ENCODE assay signal across 12 mouse cellular contexts in genomic region chrX:7605575-7605941, GRCm38 (mm10). TPM values are rescaled to one million over a fixed set of nuclear protein-coding genes. Genes with fewer than 3 reads are reported as not detected.
A peak's percentile ranks its signal among the peaks of the same experiment; 100 is the strongest.
DNase-seq lines count a peak whose midpoint lies in the region; ATAC-seq and TF ChIP-seq lines count a peak whose summit lies in the region.
"Had no signal": no experiment of that assay in that cellular context is flagged by ENCODE, and none has a peak within 500 bp of the region (broad histone marks: within the 10 kb centered on the region; RNA-seq: fewer than 3 reads in every experiment).

No protein-coding gene starts in this region.

- H3K4me1 ChIP-seq in hindbrain, embryonic 12.5 days = 0 out of 2 replicates have a peak, but pooled peaks cover 2% of the 10 kb centered on the region
- H3K4me1 ChIP-seq in liver, postnatal 0 days (ENCODE audit: insufficient read depth) = no peaks in the 10 kb centered on the region
- H3K4me1 ChIP-seq: embryonic facial prominence, embryonic 12.5 days had no signal

- TF ChIP-seq EP300 in liver, postnatal 0 days (IDR thresholded peaks at IDR 0.05; ENCODE audit: low read depth) = no peak

- no peak overlapping the region for H3K27ac ChIP-seq in gastrocnemius, adult 2 months
- H3K27ac ChIP-seq in hindbrain, embryonic 12.5 days = no peak overlapping the region
- H3K27ac ChIP-seq in liver, postnatal 0 days (ENCODE audit: low read depth) = no peak overlapping the region
- H3K27ac ChIP-seq: embryonic facial prominence, embryonic 12.5 days had no signal

- intact Hi-C loops in gastrocnemius, adult 2 months (cut with DNase I) = loop anchor here (2.0 kb wide), 1 partner anchor 31 kb away; the partner anchor contains the start of gene Ppp1r3f
- intact Hi-C loops in gastrocnemius, postnatal 14 days (cut with DNase I; ENCODE audit: low total_unique reads) = no loop called here

- no peak overlapping the region for H3K4me2 ChIP-seq in hindbrain, embryonic 12.5 days (replicated peaks)
- peak overlapping the region; percentile 73 for H3K4me2 ChIP-seq in liver, postnatal 0 days (ENCODE audit: low read depth, low read length)

- no peak overlapping the region for H3K9ac ChIP-seq in hindbrain, embryonic 12.5 days
- H3K9ac ChIP-seq in liver, postnatal 0 days (replicated peaks) = no peak overlapping the region

- H3K36me3 ChIP-seq in hindbrain, embryonic 12.5 days = no peaks in the 10 kb centered on the region
- H3K36me3 ChIP-seq in liver, postnatal 0 days (replicated peaks; ENCODE audit: insufficient read depth, low read length) = 0 out of 2 replicates have a peak, but pooled peaks cover 2% of the 10 kb centered on the region
- H3K36me3 ChIP-seq: embryonic facial prominence, embryonic 12.5 days had no signal

- no peak for DNase-seq in gastrocnemius, adult 2 months
- DNase-seq in gastrocnemius, postnatal 14 days = no peak
- peak; percentile 32 for DNase-seq in CD4-positive helper T cell, adult 2 months (ENCODE audit: low read depth, low spot score)
- no peak for DNase-seq in liver, postnatal 0 days
- no peak for DNase-seq in spleen, adult 18-20 months
- no peak for DNase-seq in retina, embryonic 14.5 days (ENCODE audit: low spot score)
- DNase-seq in layer of hippocampus, adult 18-20 months (ENCODE audit: low spot score in 2 of 2) = no peak

- 0 out of 2 replicates have a peak, but pooled peaks cover 3% of the 10 kb centered on the region for H3K9me3 ChIP-seq in hindbrain, embryonic 12.5 days (replicated peaks)
- no peaks in the 10 kb centered on the region for H3K9me3 ChIP-seq in liver, postnatal 0 days (ENCODE audit: low read length)
- H3K9me3 ChIP-seq: embryonic facial prominence, embryonic 12.5 days had no signal

- peak; percentile 51; the same call in 1 of the 2 replicates for ATAC-seq in hindbrain, embryonic 12.5 days (ENCODE audit: low FRiP score)
- ATAC-seq in liver, postnatal 0 days = no peak; the same call in 1 of the 2 replicates

- 53% methylated on average over 8 of the region's 8 CpGs for WGBS in hindbrain, embryonic 12.5 days
- WGBS in liver, postnatal 0 days (ENCODE audit: insufficient replicate concordance) = 32% methylated on average over 8 of the region's 8 CpGs

- H3K27me3 ChIP-seq in hindbrain, embryonic 12.5 days = no peaks in the 10 kb centered on the region
- H3K27me3 ChIP-seq in liver, postnatal 0 days (ENCODE audit: insufficient read depth, low read length) = peaks cover 8% of the 10 kb centered on the region; the same call in 1 of the 2 replicates
- H3K27me3 ChIP-seq: embryonic facial prominence, embryonic 12.5 days had no signal

- TF ChIP-seq CTCF in gastrocnemius, adult 2 months (IDR thresholded peaks at IDR 0.05) = no peak
- TF ChIP-seq CTCF in liver, postnatal 0 days (IDR thresholded peaks at IDR 0.05; ENCODE audit: low read depth) = no peak

- peak overlapping the region; percentile 81; the same call in 1 of the 2 replicates for H3K4me3 ChIP-seq in gastrocnemius, adult 2 months
- H3K4me3 ChIP-seq in hindbrain, embryonic 12.5 days = no peak overlapping the region
- H3K4me3 ChIP-seq in liver, postnatal 0 days (ENCODE audit: low read depth, low read length) = no peak overlapping the region

RNA-seq across cellular contexts. Expression of gene Ccdc22, which starts 0.2 kb away (rescaled TPM):
- total RNA-seq in gastrocnemius, adult 2 months (2021) = 10 to 100 TPM; 10.9 to 13.2 TPM
- 10 to 100 TPM; 10.2 to 10.9 TPM for total RNA-seq in gastrocnemius, postnatal 14 days (2021)
- polyA plus RNA-seq in hindbrain, embryonic 12.5 days (2016; fragmentation: Nextera tagmentation; extraction: Ambion mirVana) = 30.9 and 32.6 TPM in 2 replicates
- 9.9 and 10.5 TPM in 2 replicates for polyA plus RNA-seq in liver, postnatal 0 days (2015; fragmentation: Nextera tagmentation; extraction: Ambion mirVana)
- 10 to 100 TPM; 23.7 to 24.5 TPM for total RNA-seq in layer of hippocampus, adult 18-20 months (2021)

RNA-seq across cellular contexts. Expression of gene Cacna1f, which starts 1.3 kb away (rescaled TPM):
- total RNA-seq in gastrocnemius, adult 2 months (2021) = not detected
- total RNA-seq in gastrocnemius, postnatal 14 days (2021) = not detected
- polyA plus RNA-seq in hindbrain, embryonic 12.5 days (2016; fragmentation: Nextera tagmentation; extraction: Ambion mirVana) = 0.08 and 0.14 TPM in 2 replicates
- polyA plus RNA-seq in liver, postnatal 0 days (2015; fragmentation: Nextera tagmentation; extraction: Ambion mirVana) = 0.05 and 0.07 TPM in 2 replicates
- total RNA-seq in layer of hippocampus, adult 18-20 months (2021) = not detected
- total RNA-seq: adrenal gland, postnatal 14 days; heart, postnatal 36 days had no signal
- polyA plus RNA-seq: C2C12 had no signal

RNA-seq across cellular contexts. Expression of gene Ppp1r3f, which starts 31.5 kb away (rescaled TPM):
- 1 to 10 TPM; 2.3 to 3.3 TPM for total RNA-seq in gastrocnemius, adult 2 months (2021)
- total RNA-seq in gastrocnemius, postnatal 14 days (2021) = 1 to 10 TPM; 1.0 to 2.5 TPM
- polyA plus RNA-seq in hindbrain, embryonic 12.5 days (2016; fragmentation: Nextera tagmentation; extraction: Ambion mirVana) = 4.9 and 5.1 TPM in 2 replicates
- polyA plus RNA-seq in liver, postnatal 0 days (2015; fragmentation: Nextera tagmentation; extraction: Ambion mirVana) = 0.26 and 0.35 TPM in 2 replicates
- 10 to 100 TPM; 20.0 to 22.5 TPM for total RNA-seq in layer of hippocampus, adult 18-20 months (2021)

RNA-seq across cellular contexts. Expression of gene Foxp3, which starts 32.1 kb away (rescaled TPM):
- total RNA-seq in gastrocnemius, adult 2 months (2021) = under 1 TPM; 0.15 to 0.28 TPM
- under 1 TPM in 1 of 2 experiments, not detected in 1; 0.16 TPM for total RNA-seq in gastrocnemius, postnatal 14 days (2021)
- 0.30 TPM in 1 of 2 replicates, not detected in the other for polyA plus RNA-seq in hindbrain, embryonic 12.5 days (2016; fragmentation: Nextera tagmentation; extraction: Ambion mirVana)
- not detected in 2 replicates for polyA plus RNA-seq in liver, postnatal 0 days (2015; fragmentation: Nextera tagmentation; extraction: Ambion mirVana)
- not detected for total RNA-seq in layer of hippocampus, adult 18-20 months (2021)
- total RNA-seq: heart, postnatal 36 days had no signal
- polyA plus RNA-seq: embryonic facial prominence, embryonic 12.5 days had no signal

RNA-seq across cellular contexts. Expression of gene Syp, which starts 32.7 kb away (rescaled TPM):
- total RNA-seq in gastrocnemius, adult 2 months (2021) = 1 to 10 TPM in 1 of 2 experiments, under 1 TPM in 1; 0.56 to 1.2 TPM
- total RNA-seq in gastrocnemius, postnatal 14 days (2021) = 1 to 10 TPM in 1 of 2 experiments, under 1 TPM in 1; 0.86 to 1.4 TPM
- 44.3 and 47.2 TPM in 2 replicates for polyA plus RNA-seq in hindbrain, embryonic 12.5 days (2016; fragmentation: Nextera tagmentation; extraction: Ambion mirVana)
- 0.04 TPM in 1 of 2 replicates, not detected in the other for polyA plus RNA-seq in liver, postnatal 0 days (2015; fragmentation: Nextera tagmentation; extraction: Ambion mirVana)
- total RNA-seq in layer of hippocampus, adult 18-20 months (2021) = 1,000 to 10,000 TPM; 1,783 to 1,871 TPM

Comparison
In these comparisons a context has a peak if more than half of its experiments do, and no peak if none do; other contexts are left out.
1. RNA of gene Ppp1r3f, which starts 31.5 kb away (total RNA-seq): 20.0 to 22.5 TPM in layer of hippocampus, adult 18-20 months; 2.3 to 3.3 TPM in gastrocnemius, adult 2 months and 1.0 to 2.5 TPM in gastrocnemius, postnatal 14 days; every median in the first group is over 4 times any median in the second.